Mouse (Mus musculus) C3H10T1/2 (cell line): ENCODE data around the gene 9530068E07Rik. TPM values are rescaled to one million over a fixed set of nuclear protein-coding genes. Genes with fewer than 3 reads are reported as not detected.

Experiments
- polyA plus RNA-seq, 2 experiments: library from polyadenylated mRNA; unstranded; fragments of >200 nt; fragmentation: generic; extraction: Trizol; gene quantifications; one replicate each; pipeline ENCODE4 v1.2.1; 2012; ENCODE audit warnings: missing spikeins in 2 of 2

The 9530068E07Rik gene
- polyA plus RNA-seq = 100 to 1,000 TPM in 1 of 2 experiments, 10 to 100 TPM in 1; 24.9 to 249 TPM

GRCm38 (mm10) chr11:52395940-52396596 is at the start of gene 9530068E07Rik:
TSS of gene 9530068E07Rik (plus strand) at chr11:52396428.

GRCm38 (mm10) chr11:52360471-52361277 is 35.6 kb upstream of the 9530068E07Rik start, which contains the start of gene Vdac1:
TSS of gene Vdac1 (plus strand) at chr11:52360860.

Other genes starting within 250 kb of the 9530068E07Rik start
- not detected for gene Olfr1371, start 182.4 kb upstream of the 9530068E07Rik start, polyA plus RNA-seq
- gene Skp1a, start 164.4 kb upstream of the 9530068E07Rik start, polyA plus RNA-seq = 100 to 1,000 TPM in 1 of 2 experiments, 10 to 100 TPM in 1; 28.0 to 188 TPM
- 1 to 10 TPM; 2.7 to 4.8 TPM for gene Tcf7, start 113.4 kb upstream of the 9530068E07Rik start, polyA plus RNA-seq
- gene Vdac1, start 35.6 kb upstream of the 9530068E07Rik start, polyA plus RNA-seq = 100 to 1,000 TPM; 220 to 261 TPM